Mouse (Mus musculus): ENCODE results near the gene Agtrap. TPM values are rescaled to one million over a fixed set of nuclear protein-coding genes. Genes with fewer than 3 reads are reported as not detected.

The Agtrap gene
- polyA plus RNA-seq, 1 experiment from 2014 or later, result 16.4 TPM

- Histone ChIP-seq H3K4me1 (replicated peaks; ENCODE audit: control insufficient read depth, insufficient read depth, low read length) (no peaks in the 10 kb centered on the region), H3K27me3 (replicated peaks; ENCODE audit: control insufficient read depth, insufficient read depth, low read length) (no peaks in the 10 kb centered on the region), H3K9ac (ENCODE audit: low read length) (no peak overlapping the region), H3K4me3 (ENCODE audit: low read depth, low read length) (no peak overlapping the region), H3K4me2 (ENCODE audit: low read length) (no peak overlapping the region), H3K9me3 (ENCODE audit: control insufficient read depth, low read length) (no peaks in the 10 kb centered on the region), H3K27ac (ENCODE audit: low read depth) (no peak overlapping the region), H3K36me3 (ENCODE audit: control insufficient read depth, insufficient read depth, low read length) (peaks cover 9% of the 10 kb centered on the region)
- ATAC-seq (replicated peaks; ENCODE audit: low FRiP score, low TSS enrichment, low read depth), result no peak
- DNase-seq (ENCODE audit: low spot score), result no peak
- 90% methylated on average over 6 of the region's 6 CpGs for WGBS
Observed at GRCm38 (mm10) chr4:148075881-148076280, 11.9 kb downstream of the Agtrap start.

DNA sequence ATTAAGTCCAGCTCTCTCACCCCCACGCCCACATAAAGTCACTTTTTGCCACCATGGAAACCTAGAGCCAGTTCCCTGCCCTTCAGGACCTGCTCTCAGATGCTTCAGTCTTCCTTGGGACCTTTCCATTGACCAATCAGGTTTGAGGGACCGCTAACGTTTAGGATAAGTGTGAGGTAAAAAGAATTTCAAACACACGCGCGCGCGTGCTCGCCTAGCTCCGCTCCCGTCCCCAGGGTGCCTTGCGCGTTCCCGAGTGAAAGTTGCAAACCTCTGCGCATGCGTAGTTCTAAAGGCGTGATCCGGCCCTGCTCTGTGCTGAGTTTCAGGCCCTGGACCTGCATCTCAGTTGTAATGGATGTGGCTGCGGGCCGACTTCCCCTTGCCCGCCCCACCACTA, 12.6 kb downstream of the Agtrap start:
- WGBS, result 32% methylated on average over 21 of the region's 21 CpGs

GRCm38 (mm10) chr4:148074521-148075189, 13.2 kb downstream of the Agtrap start:
- 0 out of 2 replicates have a peak, but pooled peaks have one; percentile 17 for ATAC-seq (replicated peaks; ENCODE audit: low FRiP score, low TSS enrichment, low read depth)
- Histone ChIP-seq H3K36me3 (ENCODE audit: control insufficient read depth, insufficient read depth, low read length) (no peaks in the 10 kb centered on the region), H3K27ac (ENCODE audit: low read depth) (no peak overlapping the region), H3K9me3 (ENCODE audit: control insufficient read depth, low read length) (no peaks in the 10 kb centered on the region), H3K4me1 (replicated peaks; ENCODE audit: control insufficient read depth, insufficient read depth, low read length) (no peaks in the 10 kb centered on the region), H3K4me2 (ENCODE audit: low read length) (peak overlapping the region; percentile 38), H3K9ac (ENCODE audit: low read length) (no peak overlapping the region), H3K4me3 (ENCODE audit: low read depth, low read length) (peak overlapping the region; percentile 10; the same call in 1 of the 2 replicates), H3K27me3 (replicated peaks; ENCODE audit: control insufficient read depth, insufficient read depth, low read length) (no peaks in the 10 kb centered on the region)
- DNase-seq (ENCODE audit: low spot score), result no peak
- WGBS, result 50% methylated on average over 17 of the region's 17 CpGs

More for the DNA sequence above, 12.6 kb downstream of the Agtrap start:
- peak overlapping the region; percentile 10 for H3K4me3 ChIP-seq (ENCODE audit: low read depth, low read length)
- DNase-seq (ENCODE audit: low spot score), result peak; percentile 78
- H3K36me3 ChIP-seq (ENCODE audit: control insufficient read depth, insufficient read depth, low read length), result peaks cover 6% of the 10 kb centered on the region
- H3K4me2 ChIP-seq (ENCODE audit: low read length), result peak overlapping the region; percentile 38
- H3K9me3 ChIP-seq (ENCODE audit: control insufficient read depth, low read length), result no peaks in the 10 kb centered on the region
- no peaks in the 10 kb centered on the region for H3K27me3 ChIP-seq (replicated peaks; ENCODE audit: control insufficient read depth, insufficient read depth, low read length)
- H3K9ac ChIP-seq (ENCODE audit: low read length), result no peak overlapping the region
- ATAC-seq (replicated peaks; ENCODE audit: low FRiP score, low TSS enrichment, low read depth), result peak; percentile 30; the same call in 1 of the 2 replicates
- H3K27ac ChIP-seq (ENCODE audit: low read depth), result no peak overlapping the region
- H3K4me1 ChIP-seq (replicated peaks; ENCODE audit: control insufficient read depth, insufficient read depth, low read length), result no peaks in the 10 kb centered on the region

DNA sequence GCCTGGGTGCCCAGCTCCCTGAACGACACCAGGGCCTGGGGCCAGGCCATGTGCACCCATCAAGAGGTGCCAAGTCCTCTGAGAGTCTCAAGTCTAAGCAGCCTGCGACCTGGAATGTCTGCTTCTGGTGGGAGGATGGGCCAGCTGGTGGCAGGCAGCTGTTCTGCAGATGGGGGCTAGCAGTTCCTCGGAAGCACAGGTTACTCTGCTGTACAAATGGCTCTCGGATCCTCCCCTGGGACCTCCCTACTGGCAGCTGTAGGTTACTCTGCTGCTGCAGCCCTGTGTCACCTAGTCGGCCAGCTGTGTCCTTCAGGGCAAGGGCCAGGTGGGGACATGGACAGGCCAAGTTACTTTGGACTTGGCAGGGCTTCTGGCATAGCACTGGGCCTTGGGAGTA, 16.3 kb downstream of the Agtrap start:
- ATAC-seq (replicated peaks; ENCODE audit: low FRiP score, low TSS enrichment, low read depth) (no peak), DNase-seq (ENCODE audit: low spot score) (no peak)
- Histone ChIP-seq H3K9me3 (ENCODE audit: control insufficient read depth, low read length) (no peaks in the 10 kb centered on the region), H3K27ac (ENCODE audit: low read depth) (no peak overlapping the region), H3K4me2 (ENCODE audit: low read length) (no peak overlapping the region), H3K36me3 (ENCODE audit: control insufficient read depth, insufficient read depth, low read length) (no peaks in the 10 kb centered on the region), H3K27me3 (replicated peaks; ENCODE audit: control insufficient read depth, insufficient read depth, low read length) (no peaks in the 10 kb centered on the region), H3K4me3 (ENCODE audit: low read depth, low read length) (no peak overlapping the region), H3K9ac (ENCODE audit: low read length) (no peak overlapping the region), H3K4me1 (replicated peaks; ENCODE audit: control insufficient read depth, insufficient read depth, low read length) (no peaks in the 10 kb centered on the region)
- 54% methylated on average over 5 of the region's 5 CpGs for WGBS

GRCm38 (mm10) chr4:148069602-148070218, 18.1 kb downstream of the Agtrap start:
- Histone ChIP-seq H3K27me3 (replicated peaks; ENCODE audit: control insufficient read depth, insufficient read depth, low read length) (no peaks in the 10 kb centered on the region), H3K27ac (ENCODE audit: low read depth) (no peak overlapping the region), H3K9me3 (ENCODE audit: control insufficient read depth, low read length) (no peaks in the 10 kb centered on the region), H3K9ac (ENCODE audit: low read length) (no peak overlapping the region), H3K4me3 (ENCODE audit: low read depth, low read length) (no peak overlapping the region), H3K36me3 (ENCODE audit: control insufficient read depth, insufficient read depth, low read length) (no peaks in the 10 kb centered on the region), H3K4me1 (replicated peaks; ENCODE audit: control insufficient read depth, insufficient read depth, low read length) (no peaks in the 10 kb centered on the region), H3K4me2 (ENCODE audit: low read length) (no peak overlapping the region)
- ATAC-seq (replicated peaks; ENCODE audit: low FRiP score, low TSS enrichment, low read depth), result no peak
- DNase-seq (ENCODE audit: low spot score), result no peak
- WGBS, result 81% methylated on average over 9 of the region's 9 CpGs

DNA sequence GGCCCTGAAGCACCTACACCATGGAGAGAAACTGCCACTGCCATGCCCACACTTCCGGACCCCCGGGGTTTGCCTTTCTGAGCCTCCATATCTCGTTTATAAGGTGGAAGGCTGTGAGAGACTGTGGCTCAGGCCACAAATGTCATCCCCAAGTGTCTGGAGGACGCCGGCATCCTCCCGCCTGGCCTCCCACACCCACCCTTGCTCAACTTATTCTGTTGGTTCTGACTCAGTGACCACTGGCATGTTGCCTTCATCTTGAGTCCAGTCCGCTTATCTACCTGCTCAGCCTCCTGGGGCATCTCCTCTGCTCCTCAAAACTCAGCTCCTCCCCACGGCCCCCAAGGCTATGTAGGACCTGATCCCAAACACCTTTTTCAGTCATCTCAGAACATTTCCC, 20.5 kb downstream of the Agtrap start:
- no peak for ATAC-seq (replicated peaks; ENCODE audit: low FRiP score, low TSS enrichment, low read depth)
- H3K4me1 ChIP-seq (replicated peaks; ENCODE audit: control insufficient read depth, insufficient read depth, low read length), result no peaks in the 10 kb centered on the region

DNA sequence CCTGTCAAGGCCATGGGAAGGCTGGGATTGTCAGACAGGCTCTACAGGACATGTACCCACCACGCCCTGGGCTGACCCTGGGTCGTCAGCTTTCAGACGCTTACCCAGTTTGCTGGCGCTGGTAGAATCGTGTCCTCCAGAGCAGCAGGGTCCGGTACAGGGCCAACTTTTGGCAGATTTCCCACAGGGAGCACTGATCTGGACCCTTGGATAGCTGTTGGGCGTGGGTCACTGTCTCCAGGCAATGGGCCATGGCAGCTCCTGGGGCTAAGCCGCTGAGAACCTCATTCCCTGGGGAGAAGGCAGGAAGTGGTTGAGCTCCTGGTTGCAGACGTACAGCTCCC, 21.5 kb downstream of the Agtrap start:
- Histone ChIP-seq H3K4me3 (ENCODE audit: low read depth, low read length) (no peak overlapping the region), H3K4me2 (ENCODE audit: low read length) (no peak overlapping the region), H3K36me3 (ENCODE audit: control insufficient read depth, insufficient read depth, low read length) (no peaks in the 10 kb centered on the region), H3K4me1 (replicated peaks; ENCODE audit: control insufficient read depth, insufficient read depth, low read length) (no peaks in the 10 kb centered on the region), H3K9ac (ENCODE audit: low read length) (no peak overlapping the region), H3K27me3 (replicated peaks; ENCODE audit: control insufficient read depth, insufficient read depth, low read length) (no peaks in the 10 kb centered on the region), H3K27ac (ENCODE audit: low read depth) (no peak overlapping the region), H3K9me3 (ENCODE audit: control insufficient read depth, low read length) (no peaks in the 10 kb centered on the region)
- 77% methylated on average over 9 of the region's 9 CpGs for WGBS
- DNase-seq (ENCODE audit: low spot score), result no peak
- no peak for ATAC-seq (replicated peaks; ENCODE audit: low FRiP score, low TSS enrichment, low read depth)

More for the DNA sequence above, 20.5 kb downstream of the Agtrap start:
- H3K36me3 ChIP-seq (ENCODE audit: control insufficient read depth, insufficient read depth, low read length), result no peaks in the 10 kb centered on the region
- H3K9ac ChIP-seq (ENCODE audit: low read length), result no peak overlapping the region
- 89% methylated on average over 8 of the region's 8 CpGs for WGBS
- no peak overlapping the region for H3K4me2 ChIP-seq (ENCODE audit: low read length)
- no peaks in the 10 kb centered on the region for H3K27me3 ChIP-seq (replicated peaks; ENCODE audit: control insufficient read depth, insufficient read depth, low read length)
- H3K9me3 ChIP-seq (ENCODE audit: control insufficient read depth, low read length), result no peaks in the 10 kb centered on the region
- no peak overlapping the region for H3K27ac ChIP-seq (ENCODE audit: low read depth)
- DNase-seq (ENCODE audit: low spot score), result no peak
- no peak overlapping the region for H3K4me3 ChIP-seq (ENCODE audit: low read depth, low read length)

DNA sequence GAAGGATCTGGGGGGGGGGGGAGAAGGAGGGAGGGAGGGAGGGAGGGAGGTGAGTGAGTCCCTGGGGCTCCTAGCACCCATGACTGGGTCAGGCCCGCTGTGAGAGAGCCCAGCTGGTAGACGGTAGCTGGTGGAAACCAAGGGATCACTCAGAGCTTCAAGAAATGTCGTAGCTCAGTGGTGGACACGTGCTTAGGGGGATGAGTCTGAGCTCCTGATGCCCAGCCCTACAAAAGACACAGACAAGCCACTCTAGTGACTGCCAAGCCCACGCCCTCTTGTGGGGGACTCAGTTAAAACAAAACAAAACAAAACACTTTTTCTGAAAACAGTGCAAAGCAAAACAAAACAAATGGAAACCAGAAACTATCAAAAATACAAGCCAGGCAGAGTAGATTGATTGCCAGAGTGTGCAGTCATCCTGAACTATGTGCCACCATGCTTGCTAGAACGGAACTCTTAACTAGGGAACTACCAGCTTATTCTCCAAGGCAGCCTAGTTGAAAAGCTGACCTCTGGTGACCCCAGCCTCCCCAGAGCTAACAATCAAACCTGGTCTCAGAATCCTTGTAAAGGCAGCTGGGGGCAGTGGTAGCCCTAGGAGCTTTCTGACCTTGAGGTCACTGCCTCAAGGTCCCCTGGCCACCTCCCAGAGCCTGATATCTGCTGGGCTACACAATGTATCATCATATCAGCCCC, 22.0 kb downstream of the Agtrap start:
- no peak overlapping the region for H3K4me3 ChIP-seq (ENCODE audit: low read depth, low read length)
- no peaks in the 10 kb centered on the region for H3K27me3 ChIP-seq (replicated peaks; ENCODE audit: control insufficient read depth, insufficient read depth, low read length)
- H3K36me3 ChIP-seq (ENCODE audit: control insufficient read depth, insufficient read depth, low read length), result no peaks in the 10 kb centered on the region
- ATAC-seq (replicated peaks; ENCODE audit: low FRiP score, low TSS enrichment, low read depth) (no peak), DNase-seq (ENCODE audit: low spot score) (no peak)
- no peaks in the 10 kb centered on the region for H3K4me1 ChIP-seq (replicated peaks; ENCODE audit: control insufficient read depth, insufficient read depth, low read length)
- no peak overlapping the region for H3K27ac ChIP-seq (ENCODE audit: low read depth)
- no peak overlapping the region for H3K9ac ChIP-seq (ENCODE audit: low read length)
- WGBS, result 54% methylated on average over 6 of the region's 6 CpGs
- H3K9me3 ChIP-seq (ENCODE audit: control insufficient read depth, low read length), result no peaks in the 10 kb centered on the region
- no peak overlapping the region for H3K4me2 ChIP-seq (ENCODE audit: low read length)
